Mouse (Mus musculus) Patski (cell line): Measurements from ENCODE around the gene Spdye4c. TPM values are rescaled to one million over a fixed set of nuclear protein-coding genes. Genes with fewer than 3 reads are reported as not detected.

Source experiments
- ATAC-seq: fragments of 100-300 bp; one replicate; pipeline ENCODE4 v1.8.0; 2021
- CTCF ChIA-PET: fragments of 350-600 bp; sonication (Branson Sonifier 250); formaldehyde crosslinking; loops from one replicate; lab custom pipeline; 2022; ENCODE audit warnings: inconsistent platforms; lab: Charles Lee
- POLR2A ChIA-PET: fragments of 350-600 bp; sonication (Branson Sonifier 250); formaldehyde crosslinking; loops from one replicate; lab custom pipeline; 2022; ENCODE audit warnings: antibody characterized with exemption, inconsistent platforms; lab: Charles Lee
- DNase-seq: peaks from one replicate; pipeline ENCODE4 v3.0.0-alpha.2; 2011; ENCODE audit warnings: low read depth, low spot score
- H3K27me3 ChIP-seq: fragments of 371-371 bp; one replicate; pipeline ENCODE4 v1.5.1; 2021
- CTCF ChIP-seq: fragments of 100-300 bp; IDR thresholded peaks from one replicate; pipeline ENCODE4 v1.5.1; 2021
- in situ Hi-C: fragments of 300-500 bp; cut with MboI; formaldehyde crosslinking; loops from 3 replicates; pipeline ENCODE4 v1.11.1; 2018; ENCODE audit warnings: low pct_unique_long_range_greater_than_20kb, mixed read lengths
- polyA plus RNA-seq: library from polyadenylated mRNA; unstranded; gene quantifications from one replicate; pipeline ENCODE4 v1.2.3, GENCODE M21; 2021

Spdye4c gene
- polyA plus RNA-seq, 1 experiment from 2014 or later: not detected

GRCm38 (mm10) chr2:128582881-128583280 is 8.1 kb upstream of the Spdye4c start:
- in situ Hi-C loops: no loop called here
- ChIA-PET CTCF (no interaction called here), POLR2A (interaction anchor here (0.6 kb wide), 1 partner anchor 21 kb away, joined by 3 read pairs; no protein-coding TSS in a partner anchor)
- ATAC-seq (no peak), DNase-seq (no peak)
- H3K27me3 ChIP-seq: peaks cover under 1% of the 10 kb centered on the region
- no peak for TF ChIP-seq CTCF

DNA sequence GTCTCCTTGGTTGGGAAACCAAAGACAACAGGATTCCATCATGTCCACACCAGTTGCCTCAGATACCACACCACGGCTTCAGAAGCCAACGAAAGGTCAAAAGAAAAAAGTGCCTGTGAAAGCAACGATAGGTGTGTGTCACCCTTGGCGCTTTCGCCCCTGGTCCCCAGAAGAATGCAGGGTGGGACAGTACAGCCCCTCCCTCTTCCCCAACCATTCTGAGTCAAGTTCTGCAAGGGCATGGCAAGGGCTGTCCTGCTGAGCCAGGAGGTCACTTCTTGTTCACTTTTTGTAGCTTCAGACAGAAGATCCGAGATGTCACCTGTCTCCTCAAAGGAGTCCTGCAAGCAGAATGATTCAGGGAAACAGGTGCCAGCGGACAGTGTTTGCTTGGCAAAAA is 1.3 kb downstream of the Spdye4c start:
- POLR2A ChIA-PET: no interaction called here
- CTCF ChIA-PET: no interaction called here
- no peak for TF ChIP-seq CTCF
- no peak for ATAC-seq
- peaks cover 7% of the 10 kb centered on the region for H3K27me3 ChIP-seq
- in situ Hi-C loops: no loop called here
- no peak for DNase-seq

DNA sequence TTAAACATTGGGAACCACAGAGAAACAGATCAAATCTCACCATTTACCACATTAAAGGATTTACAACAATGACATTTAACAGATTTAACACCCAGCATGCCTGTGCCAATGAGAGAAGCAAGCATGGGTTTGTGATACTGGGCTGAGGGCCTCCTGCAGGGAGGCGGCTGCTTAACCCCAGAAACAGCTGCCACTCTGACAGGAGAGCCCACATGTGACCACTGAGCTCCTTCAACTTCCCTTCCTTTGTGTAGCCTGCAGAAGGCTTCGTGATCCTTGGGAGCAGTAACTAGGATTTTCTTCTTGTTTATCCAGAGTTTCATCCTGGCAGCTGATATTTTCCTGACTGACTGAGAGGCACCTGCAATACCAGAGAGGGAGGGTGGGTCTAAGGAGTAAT is 10.5 kb downstream of the Spdye4c start:
- POLR2A ChIA-PET: no interaction called here
- no peak for TF ChIP-seq CTCF

DNA sequence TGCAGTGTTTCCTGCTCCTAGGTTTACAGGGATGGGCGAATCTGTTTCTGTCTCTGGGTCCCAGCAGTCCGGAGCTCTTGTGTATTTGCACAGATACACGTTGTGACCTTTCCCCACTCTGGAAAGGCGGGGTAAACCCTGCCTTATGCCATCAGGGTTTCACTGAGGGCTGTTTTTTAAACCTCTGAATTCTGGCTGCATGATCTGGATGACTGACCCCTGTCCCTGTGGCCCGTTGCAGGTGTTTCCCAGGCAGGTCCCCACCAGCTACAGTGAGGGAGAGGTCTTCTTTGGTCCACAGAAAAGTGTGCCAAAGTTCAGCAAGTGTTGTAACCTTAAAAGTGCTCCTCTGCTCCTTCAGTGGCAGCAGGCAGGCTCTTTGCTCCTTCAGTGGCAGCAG is 18.3 kb downstream of the Spdye4c start:
- H3K27me3 ChIP-seq: no peaks in the 10 kb centered on the region
- TF ChIP-seq CTCF: no peak
- ChIA-PET POLR2A (no interaction called here), CTCF (no interaction called here)
- in situ Hi-C loops: no loop called here
- ATAC-seq (no peak), DNase-seq (no peak)

More for the DNA sequence above, 10.5 kb downstream of the Spdye4c start:
- DNase-seq (no peak), ATAC-seq (no peak)
- in situ Hi-C loops: no loop called here
- H3K27me3 ChIP-seq: no peaks in the 10 kb centered on the region
- CTCF ChIA-PET: no interaction called here

GRCm38 (mm10) chr2:128611178-128611577 is 20.2 kb downstream of the Spdye4c start:
- ChIA-PET CTCF (no interaction called here), POLR2A (no interaction called here)
- in situ Hi-C loops: no loop called here
- ATAC-seq (no peak), DNase-seq (no peak)
- TF ChIP-seq CTCF: no peak
- no peaks in the 10 kb centered on the region for H3K27me3 ChIP-seq

DNA sequence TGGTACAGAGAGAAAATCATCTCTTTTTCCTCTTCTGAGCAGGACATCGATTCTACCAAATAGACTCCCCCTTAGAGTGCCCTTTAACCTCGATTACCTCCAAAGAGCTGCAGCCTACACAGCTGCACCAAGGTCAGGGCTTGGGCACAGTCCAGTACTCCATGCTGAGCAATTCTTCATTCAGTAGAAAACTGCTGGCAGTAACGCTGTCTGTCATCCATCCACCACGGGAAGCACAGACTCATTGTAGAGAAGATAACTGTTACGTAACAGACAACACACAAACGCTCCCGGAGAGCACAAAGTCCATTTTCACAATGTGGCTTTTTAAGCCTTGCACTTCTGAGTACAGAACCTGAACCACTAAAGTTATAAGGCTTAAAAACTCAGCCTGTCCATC is 21.3 kb downstream of the Spdye4c start:
- no peaks in the 10 kb centered on the region for H3K27me3 ChIP-seq
- in situ Hi-C loops: no loop called here
- ATAC-seq (no peak), DNase-seq (no peak)
- ChIA-PET POLR2A (no interaction called here), CTCF (no interaction called here)
- TF ChIP-seq CTCF: no peak

GRCm38 (mm10) chr2:128613365-128613764 is 22.4 kb downstream of the Spdye4c start:
- no peak for DNase-seq
- H3K27me3 ChIP-seq: no peaks in the 10 kb centered on the region
- no peak for TF ChIP-seq CTCF
- POLR2A ChIA-PET: no interaction called here
- in situ Hi-C loops: no loop called here
- CTCF ChIA-PET: no interaction called here
- no peak for ATAC-seq

DNA sequence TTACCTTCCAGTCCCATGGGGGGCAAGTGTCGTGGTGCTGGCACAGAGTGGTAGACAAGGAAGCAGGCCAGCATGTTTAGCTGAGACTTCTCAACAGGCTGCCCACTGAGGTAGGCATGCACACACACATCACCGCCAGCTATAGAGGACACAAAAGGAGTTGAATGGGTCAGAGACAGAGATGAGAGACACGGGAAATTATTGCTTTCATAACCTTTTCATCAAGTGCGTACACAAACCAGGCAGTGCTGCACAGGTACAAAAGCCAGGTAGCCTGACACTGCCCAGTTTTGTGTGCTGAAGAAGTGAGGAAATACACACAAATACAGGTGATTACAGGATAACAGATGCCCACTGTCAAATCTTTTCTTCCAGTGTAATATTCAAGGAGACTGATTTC is 24.4 kb downstream of the Spdye4c start:
- CTCF ChIA-PET: no interaction called here
- POLR2A ChIA-PET: no interaction called here
- in situ Hi-C loops: no loop called here
- no peak for TF ChIP-seq CTCF
- no peaks in the 10 kb centered on the region for H3K27me3 ChIP-seq
- ATAC-seq (no peak), DNase-seq (no peak)

GRCm38 (mm10) chr2:128620578-128620977 is 29.6 kb downstream of the Spdye4c start:
- H3K27me3 ChIP-seq: no peaks in the 10 kb centered on the region
- ATAC-seq (no peak), DNase-seq (no peak)
- in situ Hi-C loops: no loop called here
- POLR2A ChIA-PET: no interaction called here
- no peak for TF ChIP-seq CTCF
- CTCF ChIA-PET: no interaction called here

Other genes with a start within 250 kb of the Spdye4c start
- gene Anapc1, start 96.2 kb downstream of the Spdye4c start, polyA plus RNA-seq: 57.0 TPM
- gene Mertk, start 107.7 kb downstream of the Spdye4c start, polyA plus RNA-seq: 2.5 TPM
- 32.1 TPM for gene Tmem87b, start 226.9 kb downstream of the Spdye4c start, polyA plus RNA-seq